Mouse (Mus musculus): Measurements from ENCODE around the gene Il15. TPM values are rescaled to one million over a fixed set of nuclear protein-coding genes. Genes with fewer than 3 reads are reported as not detected.

The Il15 gene
- polyA plus RNA-seq, 1 experiment from 2014 or later = 0.72 TPM

GRCm38 (mm10) chr8:82383346-82383745 is 19.7 kb downstream of the Il15 start:
- H3K9ac ChIP-seq (replicated peaks; ENCODE audit: low read length) = no peak overlapping the region
- no peak overlapping the region for H3K4me2 ChIP-seq (ENCODE audit: low read length)
- H3K27ac ChIP-seq (replicated peaks; ENCODE audit: low read depth, low read length) = no peak overlapping the region
- ATAC-seq (ENCODE audit: low FRiP score, low TSS enrichment) (no peak), DNase-seq (no peak)
- H3K9me3 ChIP-seq (ENCODE audit: control insufficient read depth, low read length) = no peaks in the 10 kb centered on the region
- WGBS = 84% methylated on average over 3 of the region's 3 CpGs
- H3K27me3 ChIP-seq (ENCODE audit: control insufficient read depth, insufficient read depth, low read length) = no peaks in the 10 kb centered on the region
- no peaks in the 10 kb centered on the region for H3K36me3 ChIP-seq (ENCODE audit: control insufficient read depth, insufficient read depth, low read length)
- no peaks in the 10 kb centered on the region for H3K4me1 ChIP-seq (ENCODE audit: control insufficient read depth, insufficient read depth, low read length)
- H3K4me3 ChIP-seq (replicated peaks; ENCODE audit: low read depth, low read length) = no peak overlapping the region

GRCm38 (mm10) chr8:82382316-82382715 is 20.7 kb downstream of the Il15 start:
- Histone ChIP-seq H3K27ac (replicated peaks; ENCODE audit: low read depth, low read length) (no peak overlapping the region), H3K36me3 (ENCODE audit: control insufficient read depth, insufficient read depth, low read length) (no peaks in the 10 kb centered on the region), H3K9me3 (ENCODE audit: control insufficient read depth, low read length) (no peaks in the 10 kb centered on the region), H3K9ac (replicated peaks; ENCODE audit: low read length) (no peak overlapping the region), H3K27me3 (ENCODE audit: control insufficient read depth, insufficient read depth, low read length) (no peaks in the 10 kb centered on the region), H3K4me1 (ENCODE audit: control insufficient read depth, insufficient read depth, low read length) (no peaks in the 10 kb centered on the region), H3K4me3 (replicated peaks; ENCODE audit: low read depth, low read length) (no peak overlapping the region), H3K4me2 (ENCODE audit: low read length) (no peak overlapping the region)
- DNase-seq = no peak
- 51% methylated on average over 2 of the region's 2 CpGs for WGBS
- no peak for ATAC-seq (ENCODE audit: low FRiP score, low TSS enrichment)

GRCm38 (mm10) chr8:82374470-82374869 is 28.6 kb downstream of the Il15 start:
- no peak for ATAC-seq (ENCODE audit: low FRiP score, low TSS enrichment)
- 87% methylated on average over 4 of the region's 4 CpGs for WGBS
- Histone ChIP-seq H3K27ac (replicated peaks; ENCODE audit: low read depth, low read length) (no peak overlapping the region), H3K4me3 (replicated peaks; ENCODE audit: low read depth, low read length) (no peak overlapping the region), H3K9ac (replicated peaks; ENCODE audit: low read length) (no peak overlapping the region), H3K9me3 (ENCODE audit: control insufficient read depth, low read length) (no peaks in the 10 kb centered on the region), H3K4me1 (ENCODE audit: control insufficient read depth, insufficient read depth, low read length) (no peaks in the 10 kb centered on the region), H3K36me3 (ENCODE audit: control insufficient read depth, insufficient read depth, low read length) (no peaks in the 10 kb centered on the region), H3K4me2 (ENCODE audit: low read length) (no peak overlapping the region), H3K27me3 (ENCODE audit: control insufficient read depth, insufficient read depth, low read length) (no peaks in the 10 kb centered on the region)
- DNase-seq = no peak

- Histone ChIP-seq H3K9me3 (ENCODE audit: control insufficient read depth, low read length) (no peaks in the 10 kb centered on the region), H3K27me3 (ENCODE audit: control insufficient read depth, insufficient read depth, low read length) (no peaks in the 10 kb centered on the region), H3K4me3 (replicated peaks; ENCODE audit: low read depth, low read length) (no peak overlapping the region), H3K27ac (replicated peaks; ENCODE audit: low read depth, low read length) (no peak overlapping the region), H3K9ac (replicated peaks; ENCODE audit: low read length) (no peak overlapping the region), H3K4me1 (ENCODE audit: control insufficient read depth, insufficient read depth, low read length) (no peaks in the 10 kb centered on the region), H3K36me3 (ENCODE audit: control insufficient read depth, insufficient read depth, low read length) (no peaks in the 10 kb centered on the region), H3K4me2 (ENCODE audit: low read length) (no peak overlapping the region)
- 92% methylated on average over 6 of the region's 6 CpGs for WGBS
- ATAC-seq (ENCODE audit: low FRiP score, low TSS enrichment) = no peak
- no peak for DNase-seq
These were observed 30.2 kb downstream of the Il15 start for GRCm38 (mm10) chr8:82372846-82373245.

- no peaks in the 10 kb centered on the region for H3K36me3 ChIP-seq (ENCODE audit: control insufficient read depth, insufficient read depth, low read length)
- WGBS = 92% methylated on average over 6 of the region's 6 CpGs
These were observed 32.4 kb downstream of the Il15 start for GRCm38 (mm10) chr8:82370657-82371056.

GRCm38 (mm10) chr8:82361061-82361460 is 42.0 kb downstream of the Il15 start:
- Histone ChIP-seq H3K9ac (replicated peaks; ENCODE audit: low read length) (no peak overlapping the region), H3K27me3 (ENCODE audit: control insufficient read depth, insufficient read depth, low read length) (no peaks in the 10 kb centered on the region), H3K9me3 (ENCODE audit: control insufficient read depth, low read length) (no peaks in the 10 kb centered on the region), H3K4me2 (ENCODE audit: low read length) (no peak overlapping the region), H3K4me1 (ENCODE audit: control insufficient read depth, insufficient read depth, low read length) (no peaks in the 10 kb centered on the region), H3K36me3 (ENCODE audit: control insufficient read depth, insufficient read depth, low read length) (no peaks in the 10 kb centered on the region), H3K27ac (replicated peaks; ENCODE audit: low read depth, low read length) (no peak overlapping the region), H3K4me3 (replicated peaks; ENCODE audit: low read depth, low read length) (no peak overlapping the region)
- ATAC-seq (ENCODE audit: low FRiP score, low TSS enrichment) (no peak), DNase-seq (no peak)
- 86% methylated on average over 1 of the region's 1 CpGs for WGBS

More at GRCm38 (mm10) chr8:82370657-82371056, 32.4 kb downstream of the Il15 start:
- Histone ChIP-seq H3K4me2 (ENCODE audit: low read length) (no peak overlapping the region), H3K4me3 (replicated peaks; ENCODE audit: low read depth, low read length) (no peak overlapping the region), H3K9ac (replicated peaks; ENCODE audit: low read length) (no peak overlapping the region), H3K4me1 (ENCODE audit: control insufficient read depth, insufficient read depth, low read length) (no peaks in the 10 kb centered on the region), H3K27me3 (ENCODE audit: control insufficient read depth, insufficient read depth, low read length) (no peaks in the 10 kb centered on the region), H3K9me3 (ENCODE audit: control insufficient read depth, low read length) (no peaks in the 10 kb centered on the region), H3K27ac (replicated peaks; ENCODE audit: low read depth, low read length) (no peak overlapping the region)
- ATAC-seq (ENCODE audit: low FRiP score, low TSS enrichment) = no peak
- DNase-seq = no peak

- Histone ChIP-seq H3K4me2 (ENCODE audit: low read length) (no peak overlapping the region), H3K36me3 (ENCODE audit: control insufficient read depth, insufficient read depth, low read length) (no peaks in the 10 kb centered on the region), H3K9me3 (ENCODE audit: control insufficient read depth, low read length) (no peaks in the 10 kb centered on the region), H3K27ac (replicated peaks; ENCODE audit: low read depth, low read length) (no peak overlapping the region), H3K4me3 (replicated peaks; ENCODE audit: low read depth, low read length) (no peak overlapping the region), H3K4me1 (ENCODE audit: control insufficient read depth, insufficient read depth, low read length) (no peaks in the 10 kb centered on the region), H3K9ac (replicated peaks; ENCODE audit: low read length) (no peak overlapping the region), H3K27me3 (ENCODE audit: control insufficient read depth, insufficient read depth, low read length) (no peaks in the 10 kb centered on the region)
- WGBS = 81% methylated on average over 2 of the region's 2 CpGs
- no peak for ATAC-seq (ENCODE audit: low FRiP score, low TSS enrichment)
- no peak for DNase-seq
These were observed 46.9 kb downstream of the Il15 start for GRCm38 (mm10) chr8:82356091-82356490.

- H3K4me1 ChIP-seq (ENCODE audit: control insufficient read depth, insufficient read depth, low read length) = no peaks in the 10 kb centered on the region
- no peaks in the 10 kb centered on the region for H3K36me3 ChIP-seq (ENCODE audit: control insufficient read depth, insufficient read depth, low read length)
- H3K9ac ChIP-seq (replicated peaks; ENCODE audit: low read length) = no peak overlapping the region
- H3K4me3 ChIP-seq (replicated peaks; ENCODE audit: low read depth, low read length) = no peak overlapping the region
- H3K27me3 ChIP-seq (ENCODE audit: control insufficient read depth, insufficient read depth, low read length) = no peaks in the 10 kb centered on the region
- WGBS = 51% methylated on average over 1 of the region's 1 CpGs
- DNase-seq (no peak), ATAC-seq (ENCODE audit: low FRiP score, low TSS enrichment) (no peak)
- H3K9me3 ChIP-seq (ENCODE audit: control insufficient read depth, low read length) = no peaks in the 10 kb centered on the region
- H3K27ac ChIP-seq (replicated peaks; ENCODE audit: low read depth, low read length) = no peak overlapping the region
- no peak overlapping the region for H3K4me2 ChIP-seq (ENCODE audit: low read length)
These were observed 51.6 kb downstream of the Il15 start for GRCm38 (mm10) chr8:82351268-82351943.

GRCm38 (mm10) chr8:82349299-82349698 is 53.7 kb downstream of the Il15 start:
- Histone ChIP-seq H3K4me2 (ENCODE audit: low read length) (no peak overlapping the region), H3K4me1 (ENCODE audit: control insufficient read depth, insufficient read depth, low read length) (no peaks in the 10 kb centered on the region; the same call in 1 of the 2 replicates), H3K27me3 (ENCODE audit: control insufficient read depth, insufficient read depth, low read length) (no peaks in the 10 kb centered on the region), H3K9ac (replicated peaks; ENCODE audit: low read length) (no peak overlapping the region), H3K4me3 (replicated peaks; ENCODE audit: low read depth, low read length) (no peak overlapping the region), H3K9me3 (ENCODE audit: control insufficient read depth, low read length) (no peaks in the 10 kb centered on the region), H3K27ac (replicated peaks; ENCODE audit: low read depth, low read length) (no peak overlapping the region), H3K36me3 (ENCODE audit: control insufficient read depth, insufficient read depth, low read length) (no peaks in the 10 kb centered on the region)
- no peak for DNase-seq
- ATAC-seq (ENCODE audit: low FRiP score, low TSS enrichment) = no peak
- 73% methylated on average over 2 of the region's 2 CpGs for WGBS
